10 mouse cellular contexts compared by ENCODE assay signal in the genomic region with DNA sequence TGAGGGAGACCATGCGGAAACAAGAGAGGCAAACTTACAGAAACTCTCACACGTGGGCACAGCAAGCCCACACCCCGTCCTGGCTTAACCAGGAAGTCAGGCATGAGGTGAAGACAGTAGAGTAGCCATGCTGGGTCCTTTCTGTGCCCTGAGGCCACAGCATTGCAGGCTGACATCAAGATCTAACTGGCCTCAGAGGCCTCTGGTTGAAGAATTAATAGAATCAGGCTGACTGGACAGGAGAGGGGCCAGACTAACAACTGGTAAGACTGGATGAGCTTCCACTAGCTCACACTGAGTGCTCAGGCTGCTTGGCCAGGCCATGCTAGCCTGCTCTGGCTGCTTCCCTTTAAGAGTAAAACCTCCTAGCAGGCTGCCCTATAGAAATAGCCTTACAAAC. TPM values are rescaled to one million over a fixed set of nuclear protein-coding genes. Genes with fewer than 3 reads are reported as not detected.
DNase-seq lines count a peak whose midpoint lies in the region; ATAC-seq lines count a peak whose summit lies in the region.
"Had no signal": no experiment of that assay in that cellular context is flagged by ENCODE, and none has a peak within 500 bp of the region (broad histone marks: within the 10 kb centered on the region; RNA-seq: fewer than 3 reads in every experiment).

No protein-coding gene starts in this region.

- H3K27me3 ChIP-seq in forebrain, embryonic 12.5 days = no peaks in the 10 kb centered on the region; the same call in 1 of the 2 replicates
- H3K27me3 ChIP-seq in forebrain, embryonic 13.5 days = no peaks in the 10 kb centered on the region
- H3K27me3 ChIP-seq in kidney, embryonic 14.5 days (ENCODE audit: control insufficient read depth, insufficient read depth, low read length) = no peaks in the 10 kb centered on the region

- no peak overlapping the region for H3K4me3 ChIP-seq in forebrain, embryonic 12.5 days (replicated peaks)
- no peak overlapping the region for H3K4me3 ChIP-seq in forebrain, embryonic 13.5 days
- H3K4me3 ChIP-seq in kidney, embryonic 14.5 days (ENCODE audit: low read length) = no peak overlapping the region

- peaks cover 16% of the 10 kb centered on the region for H3K4me1 ChIP-seq in forebrain, embryonic 12.5 days
- peaks cover 14% of the 10 kb centered on the region for H3K4me1 ChIP-seq in forebrain, embryonic 13.5 days
- peaks cover 10% of the 10 kb centered on the region for H3K4me1 ChIP-seq in kidney, embryonic 14.5 days (ENCODE audit: control insufficient read depth, insufficient read depth, low read length)

- DNase-seq in kidney, adult 18-20 months = no peak
- peak; percentile 44 for DNase-seq in NIH3T3 (ENCODE audit: low read depth)
- no peak for DNase-seq in natural killer cell, adult 2 months (ENCODE audit: low spot score in 2 of 2)
- DNase-seq in spleen, adult 18-20 months = no peak

- WGBS in forebrain, embryonic 12.5 days = 45% methylated on average over 3 of the region's 3 CpGs
- WGBS in forebrain, embryonic 13.5 days = 48% methylated on average over 3 of the region's 3 CpGs
- WGBS in kidney, embryonic 14.5 days = 45% methylated on average over 3 of the region's 3 CpGs

- ATAC-seq in forebrain, embryonic 12.5 days (ENCODE audit: low FRiP score) = no peak
- no peak for ATAC-seq in forebrain, embryonic 13.5 days
- peak; percentile 20; the same call in 1 of the 2 replicates for ATAC-seq in kidney, embryonic 14.5 days (ENCODE audit: low FRiP score, low TSS enrichment)
- ATAC-seq in megakaryocyte, adult 5-6 weeks (ENCODE audit: poor library complexity, severe bottlenecking) = peak; percentile 3; the same call in 1 of the 2 replicates
- ATAC-seq: inflammation-experienced regulatory T-cells, adult 6 months had no signal

- 0 out of 2 replicates have a peak overlapping the region, but pooled peaks have one; percentile 42 for H3K27ac ChIP-seq in forebrain, embryonic 12.5 days
- no peak overlapping the region for H3K27ac ChIP-seq in forebrain, embryonic 13.5 days
- peak overlapping the region; percentile 63 for H3K27ac ChIP-seq in kidney, embryonic 14.5 days (ENCODE audit: low read depth, low read length)

- no peaks in the 10 kb centered on the region for H3K9me3 ChIP-seq in forebrain, embryonic 12.5 days
- H3K9me3 ChIP-seq in forebrain, embryonic 13.5 days (replicated peaks) = 0 out of 2 replicates have a peak, but pooled peaks cover 5% of the 10 kb centered on the region
- H3K9me3 ChIP-seq in kidney, embryonic 14.5 days (ENCODE audit: control insufficient read depth, low read length) = 0 out of 2 replicates have a peak, but pooled peaks cover 3% of the 10 kb centered on the region

- no peak overlapping the region for H3K4me2 ChIP-seq in forebrain, embryonic 12.5 days
- no peak overlapping the region for H3K4me2 ChIP-seq in forebrain, embryonic 13.5 days
- H3K4me2 ChIP-seq in kidney, embryonic 14.5 days (replicated peaks; ENCODE audit: low read depth, low read length) = no peak overlapping the region

- H3K36me3 ChIP-seq in forebrain, embryonic 12.5 days (replicated peaks) = no peaks in the 10 kb centered on the region
- no peaks in the 10 kb centered on the region for H3K36me3 ChIP-seq in forebrain, embryonic 13.5 days (ENCODE audit: poor library complexity, severe bottlenecking)
- H3K36me3 ChIP-seq in kidney, embryonic 14.5 days (ENCODE audit: control insufficient read depth, insufficient read depth, low read length) = no peaks in the 10 kb centered on the region
- H3K36me3 ChIP-seq: G1E had no signal

- H3K9ac ChIP-seq in forebrain, embryonic 12.5 days = no peak overlapping the region
- no peak overlapping the region for H3K9ac ChIP-seq in forebrain, embryonic 13.5 days
- H3K9ac ChIP-seq in kidney, embryonic 14.5 days (ENCODE audit: low read depth, low read length) = no peak overlapping the region

RNA-seq across cellular contexts. Expression of a gene that starts 45.5 kb away (rescaled TPM):
- polyA plus RNA-seq in forebrain, embryonic 12.5 days (2016; fragmentation: Nextera tagmentation; extraction: Ambion mirVana) = 0.17 and 0.31 TPM in 2 replicates
- polyA plus RNA-seq in forebrain, embryonic 13.5 days (2015; fragmentation: Nextera tagmentation; extraction: Ambion mirVana) = 0.13 and 0.34 TPM in 2 replicates
- 1.1 TPM in 2 replicates for polyA plus RNA-seq in kidney, embryonic 14.5 days (2014; fragmentation: Nextera tagmentation; extraction: Ambion mirVana)
- total RNA-seq in megakaryocyte, adult 5-6 weeks (2015) = 7.9 and 9.1 TPM in 2 replicates
- 5.8 and 8.6 TPM in 2 replicates for total RNA-seq in megakaryocyte, adult 5-6 weeks (2017)
- polyA plus RNA-seq: G1E; inflammation-experienced regulatory T-cells, adult 6 months had no signal

Comparison
In these comparisons a context has a peak if more than half of its experiments do, and no peak if none do; other contexts are left out.
1. ATAC-seq: peak in kidney, embryonic 14.5 days (single experiment) and megakaryocyte, adult 5-6 weeks (single experiment); none in forebrain, embryonic 12.5 days (single experiment) and forebrain, embryonic 13.5 days (single experiment).